Mouse (Mus musculus) ES-Bruce4 (cell line): ENCODE results near the gene Lrrc56.
"Not testable (repeated sequence)": the region's sequence is repeated elsewhere in the genome, so short reads cannot be mapped to it uniquely, and the experiment has no call there.

Source experiments
- CTCF ChIP-seq: IDR thresholded peaks from one replicate; pipeline ENCODE4 v1.8.1; 2011; ENCODE audit warnings: low read depth, low read length
- EP300 ChIP-seq: IDR thresholded peaks from 2 replicates; pipeline ENCODE4 v1.6.1; 2011; ENCODE audit warnings: low read depth, low read length; ENCODE audit not compliant: insufficient read depth
- POLR2A ChIP-seq: IDR thresholded peaks from one replicate; pipeline ENCODE4 v1.8.1; 2011; ENCODE audit warnings: low read length; ENCODE audit not compliant: insufficient read depth

- TF ChIP-seq CTCF, EP300, POLR2A: not testable (repeated sequence)
Measured at GRCm38 (mm10) chr7:141250486-141250885, 56.5 kb downstream of the Lrrc56 start.
